Mouse (Mus musculus): ENCODE data around the gene H2-Ke6. TPM values are rescaled to one million over a fixed set of nuclear protein-coding genes. Genes with fewer than 3 reads are reported as not detected.

H2-Ke6 gene
- total and polyA plus RNA-seq, 3 experiments, result 44.7 to 77.5 (median 58.6) TPM

- Histone ChIP-seq H3K4me1 (ENCODE audit: insufficient read depth, low read depth, low read length) (peaks cover 72% of the 10 kb centered on the region), H3K27me3 (ENCODE audit: insufficient read depth, low read length) (no peaks in the 10 kb centered on the region), H3K36me3 (replicated peaks) (peaks cover 73% of the 10 kb centered on the region), H3K9me3 (replicated peaks) (no peaks in the 10 kb centered on the region), H3K4me3 (ENCODE audit: low read depth, low read length) (peak within 1 kb of the TSS; percentile 91)
- ATAC-seq (ENCODE audit: extremely low read depth, insufficient number of reproducible peaks, low FRiP score, poor library complexity, severe bottlenecking) (peak; percentile 46), DNase-seq (ENCODE audit: low spot score) (peak; percentile 98)
- TF ChIP-seq POLR2AphosphoS5 (IDR thresholded peaks at IDR 0.05; ENCODE audit: insufficient replicate concordance, low read depth, low read length) (no peak), CTCF (IDR thresholded peaks at IDR 0.05; ENCODE audit: low read depth, low read length) (no peak), GATA1 (IDR thresholded peaks at IDR 0.05; ENCODE audit: borderline replicate concordance, low read length) (no peak), GATA2 (IDR thresholded peaks at IDR 0.05; ENCODE audit: borderline replicate concordance, low read depth, low read length) (no peak), TAL1 (conservative IDR thresholded peaks at IDR 0.05; ENCODE audit: low read depth, low read length) (no peak)
Observed at GRCm38 (mm10) chr17:34031465-34032173, 3.8 kb upstream of the H2-Ke6 start, which contains the start of the genes Slc39a7 and Rxrb. TSS of gene Slc39a7 (minus strand) at chr17:34031682. TSS of gene Rxrb (plus strand) at chr17:34031812.

GRCm38 (mm10) chr17:34030861-34031326 lies 3.0 kb upstream of the H2-Ke6 start:
- H3K4me3 ChIP-seq (ENCODE audit: low read depth, low read length), result peak overlapping the region; percentile 91
- ATAC-seq (ENCODE audit: extremely low read depth, insufficient number of reproducible peaks, low FRiP score, poor library complexity, severe bottlenecking) (no peak), DNase-seq (ENCODE audit: low spot score) (no peak)
- H3K36me3 ChIP-seq (replicated peaks), result peaks cover 73% of the 10 kb centered on the region
- H3K4me1 ChIP-seq (ENCODE audit: insufficient read depth, low read depth, low read length), result peaks cover 75% of the 10 kb centered on the region
- no peaks in the 10 kb centered on the region for H3K9me3 ChIP-seq (replicated peaks)
- no peaks in the 10 kb centered on the region for H3K27me3 ChIP-seq (ENCODE audit: insufficient read depth, low read length)
- TF ChIP-seq GATA2 (IDR thresholded peaks at IDR 0.05; ENCODE audit: borderline replicate concordance, low read depth, low read length) (no peak), TAL1 (conservative IDR thresholded peaks at IDR 0.05; ENCODE audit: low read depth, low read length) (no peak), POLR2AphosphoS5 (IDR thresholded peaks at IDR 0.05; ENCODE audit: insufficient replicate concordance, low read depth, low read length) (no peak), CTCF (IDR thresholded peaks at IDR 0.05; ENCODE audit: low read depth, low read length) (no peak)

GRCm38 (mm10) chr17:34029890-34030595 lies 2.2 kb upstream of the H2-Ke6 start:
- TF ChIP-seq GATA2 (IDR thresholded peaks at IDR 0.05; ENCODE audit: borderline replicate concordance, low read depth, low read length), result no peak
- TF ChIP-seq POLR2AphosphoS5 (IDR thresholded peaks at IDR 0.05; ENCODE audit: insufficient replicate concordance, low read depth, low read length), result no peak
- TF ChIP-seq TAL1 (conservative IDR thresholded peaks at IDR 0.05; ENCODE audit: low read depth, low read length), result no peak
- no peak for TF ChIP-seq GATA1 (IDR thresholded peaks at IDR 0.05; ENCODE audit: borderline replicate concordance, low read length)
- no peak for TF ChIP-seq CTCF (IDR thresholded peaks at IDR 0.05; ENCODE audit: low read depth, low read length)
- DNase-seq (ENCODE audit: low spot score) (no peak), ATAC-seq (ENCODE audit: extremely low read depth, insufficient number of reproducible peaks, low FRiP score, poor library complexity, severe bottlenecking) (no peak)
- Histone ChIP-seq H3K4me3 (ENCODE audit: low read depth, low read length) (peak overlapping the region; percentile 91), H3K9me3 (replicated peaks) (no peaks in the 10 kb centered on the region), H3K27me3 (ENCODE audit: insufficient read depth, low read length) (no peaks in the 10 kb centered on the region), H3K4me1 (ENCODE audit: insufficient read depth, low read depth, low read length) (peaks cover 81% of the 10 kb centered on the region), H3K36me3 (replicated peaks) (peaks cover 68% of the 10 kb centered on the region)

- ATAC-seq (ENCODE audit: extremely low read depth, insufficient number of reproducible peaks, low FRiP score, poor library complexity, severe bottlenecking) (no peak), DNase-seq (ENCODE audit: low spot score) (no peak)
- Histone ChIP-seq H3K9me3 (replicated peaks) (no peaks in the 10 kb centered on the region), H3K36me3 (replicated peaks) (peaks cover 61% of the 10 kb centered on the region), H3K4me3 (ENCODE audit: low read depth, low read length) (peak overlapping the region; percentile 91; the same call in 1 of the 2 replicates), H3K27me3 (ENCODE audit: insufficient read depth, low read length) (no peaks in the 10 kb centered on the region), H3K4me1 (ENCODE audit: insufficient read depth, low read depth, low read length) (peaks cover 80% of the 10 kb centered on the region)
- TF ChIP-seq GATA2 (IDR thresholded peaks at IDR 0.05; ENCODE audit: borderline replicate concordance, low read depth, low read length) (no peak), POLR2AphosphoS5 (IDR thresholded peaks at IDR 0.05; ENCODE audit: insufficient replicate concordance, low read depth, low read length) (no peak), GATA1 (IDR thresholded peaks at IDR 0.05; ENCODE audit: borderline replicate concordance, low read length) (no peak), CTCF (IDR thresholded peaks at IDR 0.05; ENCODE audit: low read depth, low read length) (no peak), TAL1 (conservative IDR thresholded peaks at IDR 0.05; ENCODE audit: low read depth, low read length) (no peak)
Observed at GRCm38 (mm10) chr17:34029150-34029889, 1.5 kb upstream of the H2-Ke6 start.

GRCm38 (mm10) chr17:34028501-34029149 lies 765 bp upstream of the H2-Ke6 start:
- H3K4me3 ChIP-seq (ENCODE audit: low read depth, low read length), result peak overlapping the region; percentile 91
- TF ChIP-seq GATA2 (IDR thresholded peaks at IDR 0.05; ENCODE audit: borderline replicate concordance, low read depth, low read length) (no peak), CTCF (IDR thresholded peaks at IDR 0.05; ENCODE audit: low read depth, low read length) (no peak), POLR2AphosphoS5 (IDR thresholded peaks at IDR 0.05; ENCODE audit: insufficient replicate concordance, low read depth, low read length) (no peak), TAL1 (conservative IDR thresholded peaks at IDR 0.05; ENCODE audit: low read depth, low read length) (no peak), GATA1 (IDR thresholded peaks at IDR 0.05; ENCODE audit: borderline replicate concordance, low read length) (no peak)
- H3K36me3 ChIP-seq (replicated peaks), result peaks cover 55% of the 10 kb centered on the region
- no peaks in the 10 kb centered on the region for H3K27me3 ChIP-seq (ENCODE audit: insufficient read depth, low read length)
- H3K4me1 ChIP-seq (ENCODE audit: insufficient read depth, low read depth, low read length), result peaks cover 80% of the 10 kb centered on the region
- no peaks in the 10 kb centered on the region for H3K9me3 ChIP-seq (replicated peaks)
- ATAC-seq (ENCODE audit: extremely low read depth, insufficient number of reproducible peaks, low FRiP score, poor library complexity, severe bottlenecking), result no peak
- DNase-seq (ENCODE audit: low spot score), result no peak

Measured in G1E (cell line).